15 mouse cellular contexts compared by ENCODE assay signal in the genomic region with DNA sequence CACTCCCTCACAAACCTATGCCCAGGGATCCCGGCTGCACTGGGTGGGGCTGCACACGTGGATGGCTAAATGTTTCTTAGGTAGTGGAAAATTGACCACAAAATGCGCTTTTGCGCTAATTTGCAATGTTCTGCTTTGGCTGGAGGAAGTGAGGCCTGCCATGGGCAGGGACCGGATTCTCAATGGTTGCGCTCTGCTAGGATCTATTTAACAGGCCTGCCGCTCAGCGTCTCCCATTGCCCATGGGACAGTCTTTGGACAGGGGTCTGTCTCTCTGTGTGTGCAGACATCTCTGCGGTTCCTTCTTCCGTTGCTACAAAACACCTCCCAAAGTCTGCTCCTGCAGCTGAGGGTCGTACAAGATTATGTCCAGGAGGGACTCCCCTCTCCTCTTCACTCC. TPM values are rescaled to one million over a fixed set of nuclear protein-coding genes. Genes with fewer than 3 reads are reported as not detected.
DNase-seq lines count a peak whose midpoint lies in the region; ATAC-seq and TF ChIP-seq lines count a peak whose summit lies in the region.
"Had no signal": no experiment of that assay in that cellular context is flagged by ENCODE, and none has a peak within 500 bp of the region (broad histone marks: within the 10 kb centered on the region; RNA-seq: fewer than 3 reads in every experiment).

No protein-coding gene starts in this region.

- no peak for TF ChIP-seq CTCF in intestine, postnatal 0 days (IDR thresholded peaks at IDR 0.05; ENCODE audit: low read depth)

- H3K4me1 ChIP-seq in intestine, embryonic 15.5 days (replicated peaks), result peaks cover 35% of the 10 kb centered on the region
- H3K4me1 ChIP-seq in intestine, postnatal 0 days (replicated peaks; ENCODE audit: control insufficient read depth, insufficient read depth, low read length), result no peaks in the 10 kb centered on the region
- H3K4me1 ChIP-seq in forebrain, embryonic 12.5 days, result peaks cover 76% of the 10 kb centered on the region
- H3K4me1 ChIP-seq in limb, embryonic 10.5 days, result peaks cover 52% of the 10 kb centered on the region
- H3K4me1 ChIP-seq in neural tube, embryonic 12.5 days, result peaks cover 73% of the 10 kb centered on the region

- DNase-seq in limb, embryonic 10.5 days (ENCODE audit: low spot score), result no peak
- DNase-seq in embryo, embryonic 10 days (ENCODE audit: low spot score), result no peak
- no peak for DNase-seq in cerebellum, postnatal 10 days
- DNase-seq in right cerebral cortex, adult 2 months (ENCODE audit: low spot score in 2 of 2), result no peak
- DNase-seq: cerebellum, postnatal 36 days; gastrocnemius, postnatal 14 days; kidney, adult 18-20 months; lung, postnatal 14 days; thymus, postnatal 36 days had no signal

- H3K9ac ChIP-seq in intestine, embryonic 15.5 days, result no peak overlapping the region
- H3K9ac ChIP-seq in intestine, postnatal 0 days (ENCODE audit: low read depth, low read length), result no peak overlapping the region
- no peak overlapping the region for H3K9ac ChIP-seq in forebrain, embryonic 12.5 days
- H3K9ac ChIP-seq in neural tube, embryonic 12.5 days, result no peak overlapping the region; the same call in 1 of the 2 replicates
- H3K9ac ChIP-seq: heart, embryonic 15.5 days had no signal

- no peak for ATAC-seq in intestine, embryonic 15.5 days
- ATAC-seq in intestine, postnatal 0 days, result no peak
- no peak for ATAC-seq in forebrain, embryonic 12.5 days (ENCODE audit: low FRiP score)
- ATAC-seq in neural tube, embryonic 12.5 days (ENCODE audit: low FRiP score, low read depth), result no peak

- peaks cover 74% of the 10 kb centered on the region for H3K27me3 ChIP-seq in intestine, embryonic 15.5 days (replicated peaks)
- peaks cover 63% of the 10 kb centered on the region for H3K27me3 ChIP-seq in intestine, postnatal 0 days (replicated peaks; ENCODE audit: control insufficient read depth, insufficient read depth, low read length)
- peaks cover 98% of the 10 kb centered on the region for H3K27me3 ChIP-seq in forebrain, embryonic 12.5 days
- peaks cover 95% of the 10 kb centered on the region for H3K27me3 ChIP-seq in limb, embryonic 10.5 days (ENCODE audit: low read depth, poor library complexity, severe bottlenecking)
- peaks cover 83% of the 10 kb centered on the region for H3K27me3 ChIP-seq in neural tube, embryonic 12.5 days (replicated peaks)

- H3K4me2 ChIP-seq in intestine, embryonic 15.5 days (replicated peaks), result peak overlapping the region; percentile 54; the same call in 1 of the 2 replicates
- no peak overlapping the region for H3K4me2 ChIP-seq in intestine, postnatal 0 days (replicated peaks; ENCODE audit: low read depth)
- H3K4me2 ChIP-seq in forebrain, embryonic 12.5 days, result peak overlapping the region; percentile 61; the same call in 1 of the 2 replicates
- peak overlapping the region; percentile 66 for H3K4me2 ChIP-seq in neural tube, embryonic 12.5 days (replicated peaks)

- no peak overlapping the region for H3K27ac ChIP-seq in intestine, embryonic 15.5 days
- H3K27ac ChIP-seq in intestine, postnatal 0 days (ENCODE audit: low read depth, low read length), result no peak overlapping the region
- H3K27ac ChIP-seq in forebrain, embryonic 12.5 days, result no peak overlapping the region
- H3K27ac ChIP-seq in limb, embryonic 10.5 days, result no peak overlapping the region
- no peak overlapping the region for H3K27ac ChIP-seq in neural tube, embryonic 12.5 days
- H3K27ac ChIP-seq: heart, embryonic 15.5 days had no signal

- 26% methylated on average over 11 of the region's 11 CpGs for WGBS in intestine, embryonic 15.5 days
- 38% methylated on average over 11 of the region's 11 CpGs for WGBS in intestine, postnatal 0 days
- 3% methylated on average over 11 of the region's 11 CpGs for WGBS in forebrain, embryonic 12.5 days
- WGBS in limb, embryonic 10.5 days, result 14% methylated on average over 11 of the region's 11 CpGs
- WGBS in neural tube, embryonic 12.5 days, result 5% methylated on average over 11 of the region's 11 CpGs

- H3K9me3 ChIP-seq in intestine, embryonic 15.5 days, result no peaks in the 10 kb centered on the region
- no peaks in the 10 kb centered on the region for H3K9me3 ChIP-seq in intestine, postnatal 0 days (ENCODE audit: control insufficient read depth)
- no peaks in the 10 kb centered on the region for H3K9me3 ChIP-seq in forebrain, embryonic 12.5 days
- no peaks in the 10 kb centered on the region for H3K9me3 ChIP-seq in limb, embryonic 10.5 days (replicated peaks)
- H3K9me3 ChIP-seq in neural tube, embryonic 12.5 days, result no peaks in the 10 kb centered on the region
- H3K9me3 ChIP-seq: heart, embryonic 15.5 days had no signal

- H3K36me3 ChIP-seq in intestine, embryonic 15.5 days, result no peaks in the 10 kb centered on the region
- H3K36me3 ChIP-seq in intestine, postnatal 0 days (ENCODE audit: control insufficient read depth, insufficient read depth), result no peaks in the 10 kb centered on the region; the same call in 1 of the 2 replicates
- no peaks in the 10 kb centered on the region for H3K36me3 ChIP-seq in forebrain, embryonic 12.5 days (replicated peaks)
- no peaks in the 10 kb centered on the region for H3K36me3 ChIP-seq in limb, embryonic 10.5 days
- no peaks in the 10 kb centered on the region for H3K36me3 ChIP-seq in neural tube, embryonic 12.5 days
- H3K36me3 ChIP-seq: heart, embryonic 15.5 days had no signal

- no peak overlapping the region for H3K4me3 ChIP-seq in intestine, embryonic 15.5 days (replicated peaks)
- no peak overlapping the region for H3K4me3 ChIP-seq in intestine, postnatal 0 days (ENCODE audit: low read depth, low read length)
- H3K4me3 ChIP-seq in forebrain, embryonic 12.5 days (replicated peaks), result peak overlapping the region; percentile 35; the same call in 1 of the 2 replicates
- peak overlapping the region; percentile 44 for H3K4me3 ChIP-seq in limb, embryonic 10.5 days
- H3K4me3 ChIP-seq in neural tube, embryonic 12.5 days, result no peak overlapping the region

RNA-seq across cellular contexts. Expression of a gene that starts 0.5 kb away (rescaled TPM):
- not detected in 2 replicates for polyA plus RNA-seq in intestine, embryonic 15.5 days (2015; fragmentation: Nextera tagmentation; extraction: Ambion mirVana)
- not detected in 2 replicates for polyA plus RNA-seq in intestine, postnatal 0 days (2015; fragmentation: Nextera tagmentation; extraction: Ambion mirVana)
- polyA plus RNA-seq in forebrain, embryonic 12.5 days (2016; fragmentation: Nextera tagmentation; extraction: Ambion mirVana), result 0.43 and 0.46 TPM in 2 replicates
- not detected in 2 replicates for polyA plus RNA-seq in limb, embryonic 10.5 days (2016; fragmentation: Nextera tagmentation; extraction: Ambion mirVana)
- polyA plus RNA-seq in neural tube, embryonic 12.5 days (2016; fragmentation: Nextera tagmentation; extraction: Ambion mirVana), result 0.58 and 1.1 TPM in 2 replicates
- polyA plus RNA-seq: heart, embryonic 15.5 days; liver, adult 2 months had no signal

RNA-seq across cellular contexts. Expression of a gene that starts 6.0 kb away (rescaled TPM):
- 17.3 and 17.6 TPM in 2 replicates for polyA plus RNA-seq in intestine, embryonic 15.5 days (2015; fragmentation: Nextera tagmentation; extraction: Ambion mirVana)
- 12.6 and 12.9 TPM in 2 replicates for polyA plus RNA-seq in intestine, postnatal 0 days (2015; fragmentation: Nextera tagmentation; extraction: Ambion mirVana)
- polyA plus RNA-seq in forebrain, embryonic 12.5 days (2016; fragmentation: Nextera tagmentation; extraction: Ambion mirVana), result 20.3 and 21.3 TPM in 2 replicates
- polyA plus RNA-seq in limb, embryonic 10.5 days (2016; fragmentation: Nextera tagmentation; extraction: Ambion mirVana), result 31.4 and 33.9 TPM in 2 replicates
- polyA plus RNA-seq in neural tube, embryonic 12.5 days (2016; fragmentation: Nextera tagmentation; extraction: Ambion mirVana), result 23.0 and 24.7 TPM in 2 replicates

RNA-seq across cellular contexts. Expression of a gene that starts 17.0 kb away (rescaled TPM):
- polyA plus RNA-seq in intestine, embryonic 15.5 days (2015; fragmentation: Nextera tagmentation; extraction: Ambion mirVana), result 7.3 and 8.1 TPM in 2 replicates
- 2.9 and 3.1 TPM in 2 replicates for polyA plus RNA-seq in intestine, postnatal 0 days (2015; fragmentation: Nextera tagmentation; extraction: Ambion mirVana)
- polyA plus RNA-seq in forebrain, embryonic 12.5 days (2016; fragmentation: Nextera tagmentation; extraction: Ambion mirVana), result 5.8 and 6.9 TPM in 2 replicates
- polyA plus RNA-seq in limb, embryonic 10.5 days (2016; fragmentation: Nextera tagmentation; extraction: Ambion mirVana), result 1.4 and 3.0 TPM in 2 replicates
- polyA plus RNA-seq in neural tube, embryonic 12.5 days (2016; fragmentation: Nextera tagmentation; extraction: Ambion mirVana), result 13.9 and 15.5 TPM in 2 replicates

RNA-seq across cellular contexts. Expression of a gene that starts 27.8 kb away (rescaled TPM):
- polyA plus RNA-seq in intestine, embryonic 15.5 days (2015; fragmentation: Nextera tagmentation; extraction: Ambion mirVana), result 2.1 and 2.5 TPM in 2 replicates
- polyA plus RNA-seq in intestine, postnatal 0 days (2015; fragmentation: Nextera tagmentation; extraction: Ambion mirVana), result 0.69 and 0.70 TPM in 2 replicates
- 1.5 and 2.7 TPM in 2 replicates for polyA plus RNA-seq in forebrain, embryonic 12.5 days (2016; fragmentation: Nextera tagmentation; extraction: Ambion mirVana)
- polyA plus RNA-seq in limb, embryonic 10.5 days (2016; fragmentation: Nextera tagmentation; extraction: Ambion mirVana), result 0.70 and 1.1 TPM in 2 replicates
- polyA plus RNA-seq in neural tube, embryonic 12.5 days (2016; fragmentation: Nextera tagmentation; extraction: Ambion mirVana), result 5.8 and 7.3 TPM in 2 replicates

RNA-seq across cellular contexts. Expression of a gene that starts 34.6 kb away (rescaled TPM):
- 371 and 424 TPM in 2 replicates for polyA plus RNA-seq in intestine, embryonic 15.5 days (2015; fragmentation: Nextera tagmentation; extraction: Ambion mirVana)
- polyA plus RNA-seq in intestine, postnatal 0 days (2015; fragmentation: Nextera tagmentation; extraction: Ambion mirVana), result 281 and 296 TPM in 2 replicates
- polyA plus RNA-seq in forebrain, embryonic 12.5 days (2016; fragmentation: Nextera tagmentation; extraction: Ambion mirVana), result 319 and 331 TPM in 2 replicates
- 352 and 417 TPM in 2 replicates for polyA plus RNA-seq in limb, embryonic 10.5 days (2016; fragmentation: Nextera tagmentation; extraction: Ambion mirVana)
- 255 and 274 TPM in 2 replicates for polyA plus RNA-seq in neural tube, embryonic 12.5 days (2016; fragmentation: Nextera tagmentation; extraction: Ambion mirVana)

Comparison
In these comparisons a context has a peak if more than half of its experiments do, and no peak if none do; other contexts are left out.
1. H3K4me3 ChIP-seq: peak in forebrain, embryonic 12.5 days (single experiment) and limb, embryonic 10.5 days (single experiment); none in intestine, embryonic 15.5 days (single experiment), intestine, postnatal 0 days (single experiment) and neural tube, embryonic 12.5 days (single experiment).